Comparison of ENCODE assay signal across 15 mouse cellular contexts in genomic region chr6:118757533-118758289, GRCm38 (mm10).
A peak's percentile ranks its signal among the peaks of the same experiment; 100 is the strongest.
DNase-seq lines count a peak whose midpoint lies in the region; ATAC-seq and TF ChIP-seq lines count a peak whose summit lies in the region.
"Had no signal": no experiment of that assay in that cellular context is flagged by ENCODE, and none has a peak within 500 bp of the region (broad histone marks: within the 10 kb centered on the region; RNA-seq: fewer than 3 reads in every experiment).

No protein-coding gene starts in this region.

- no peak overlapping the region for H3K9ac ChIP-seq in hindbrain, embryonic 16.5 days (ENCODE audit: low read depth, low read length)
- H3K9ac ChIP-seq: kidney, embryonic 15.5 days; neural tube, embryonic 15.5 days had no signal

- TF ChIP-seq CTCF in olfactory bulb, adult 2 months (IDR thresholded peaks at IDR 0.05; ENCODE audit: insufficient read depth, low read depth, low read length), result no peak

- no peaks in the 10 kb centered on the region for H3K27me3 ChIP-seq in hindbrain, embryonic 16.5 days (replicated peaks; ENCODE audit: control insufficient read depth, insufficient read depth, low read length)
- H3K27me3 ChIP-seq: neural tube, embryonic 15.5 days had no signal

- peaks cover 32% of the 10 kb centered on the region for H3K4me1 ChIP-seq in olfactory bulb, adult 2 months (ENCODE audit: control insufficient read depth, insufficient read depth, low read length)
- H3K4me1 ChIP-seq in hindbrain, embryonic 16.5 days (ENCODE audit: control insufficient read depth, insufficient read depth, low read depth, low read length), result peaks cover 4% of the 10 kb centered on the region; the same call in 1 of the 2 replicates

- ATAC-seq in hindbrain, embryonic 16.5 days, result no peak

- TF ChIP-seq POLR2A in olfactory bulb, adult 2 months (IDR thresholded peaks at IDR 0.05; ENCODE audit: insufficient read depth, low read depth, low read length), result no peak

- no peak overlapping the region for H3K4me2 ChIP-seq in hindbrain, embryonic 16.5 days (ENCODE audit: low read length)
- H3K4me2 ChIP-seq: kidney, embryonic 15.5 days; neural tube, embryonic 15.5 days had no signal

- H3K4me3 ChIP-seq in olfactory bulb, adult 2 months (ENCODE audit: insufficient read depth, low read depth, low read length), result no peak overlapping the region
- no peak overlapping the region for H3K4me3 ChIP-seq in hindbrain, embryonic 16.5 days (ENCODE audit: low read length)
- H3K4me3 ChIP-seq: kidney, embryonic 15.5 days; layer of hippocampus, adult 2 months; neural tube, embryonic 15.5 days had no signal

- DNase-seq in adrenal gland, adult 2 months, result peak; percentile 29
- no peak for DNase-seq in adrenal gland, postnatal 10 days
- DNase-seq in right cerebral cortex, adult 2 months (ENCODE audit: low spot score in 2 of 2), result peak; percentile 35 to 46
- DNase-seq in right cerebral cortex, postnatal 14 days, result no peak
- DNase-seq in liver, result peak; percentile 82
- no peak for DNase-seq in gastrocnemius, adult 8-10 months (ENCODE audit: low spot score in 2 of 2)
- DNase-seq: cerebellum, adult 8-10 months; heart, postnatal 4 days; right cerebral cortex, postnatal 4 days; thymus, postnatal 25 days had no signal

- peak overlapping the region; percentile 76 for H3K27ac ChIP-seq in olfactory bulb, adult 2 months (ENCODE audit: insufficient read depth, low read depth, low read length)
- H3K27ac ChIP-seq in hindbrain, embryonic 16.5 days (ENCODE audit: low read depth, low read length), result no peak overlapping the region
- H3K27ac ChIP-seq: kidney, embryonic 15.5 days; layer of hippocampus, adult 2 months had no signal

- 26% methylated on average over 12 of the region's 12 CpGs for WGBS in olfactory bulb, adult 2 months
- WGBS in hindbrain, embryonic 16.5 days, result 65% methylated on average over 12 of the region's 12 CpGs

- no peaks in the 10 kb centered on the region for H3K9me3 ChIP-seq in hindbrain, embryonic 16.5 days (ENCODE audit: control insufficient read depth, low read length)
- H3K9me3 ChIP-seq: kidney, embryonic 15.5 days; neural tube, embryonic 15.5 days had no signal

- H3K36me3 ChIP-seq in hindbrain, embryonic 16.5 days (ENCODE audit: control insufficient read depth, insufficient read depth, low read length), result no peaks in the 10 kb centered on the region
- H3K36me3 ChIP-seq: kidney, embryonic 15.5 days had no signal

Comparison
In these comparisons a context has a peak if more than half of its experiments do, and no peak if none do; other contexts are left out.
1. DNase-seq: peak in adrenal gland, adult 2 months (single experiment), right cerebral cortex, adult 2 months (2 of 2) and liver (single experiment); none in adrenal gland, postnatal 10 days (single experiment), right cerebral cortex, postnatal 14 days (single experiment) and gastrocnemius, adult 8-10 months (0 of 2).